Mouse (Mus musculus): ENCODE measurements around the gene Gtf2a2. TPM values are rescaled to one million over a fixed set of nuclear protein-coding genes. Genes with fewer than 3 reads are reported as not detected.
"Not testable (repeated sequence)": the region's sequence is repeated elsewhere in the genome, so short reads cannot be mapped to it uniquely, and the experiment has no call there.

The Gtf2a2 gene
- polyA plus RNA-seq, 1 experiment from 2014 or later, result 200 TPM

DNA sequence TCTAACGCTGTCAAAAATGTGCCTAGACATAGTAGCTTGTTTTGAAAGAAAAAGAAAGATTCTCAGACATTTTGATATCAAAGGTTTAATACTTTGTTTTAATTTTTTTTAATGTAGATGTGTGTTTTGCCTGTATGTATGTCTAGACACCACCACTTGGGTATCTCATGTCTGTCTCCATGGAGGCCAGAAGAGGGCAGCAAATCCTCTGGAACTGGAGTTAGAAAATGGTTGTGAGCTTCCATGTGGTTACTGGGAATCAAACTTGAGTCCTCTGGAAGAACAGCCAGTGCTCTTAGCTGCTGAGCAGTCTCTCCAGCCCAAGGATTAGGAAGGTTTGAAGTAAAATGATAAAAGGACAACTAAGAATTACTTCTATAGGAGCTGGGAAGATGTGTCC, 13.0 kb upstream of the Gtf2a2 start:
- Histone ChIP-seq H3K27ac (replicated peaks) (no peak overlapping the region), H3K27me3 (ENCODE audit: low read depth, poor library complexity, severe bottlenecking) (no peaks in the 10 kb centered on the region), H3K4me1 (no peaks in the 10 kb centered on the region), H3K9me3 (replicated peaks) (no peaks in the 10 kb centered on the region), H3K36me3 (peaks cover 98% of the 10 kb centered on the region), H3K4me3 (no peak overlapping the region)
- 85% methylated on average over 1 of the region's 1 CpGs for WGBS
- no peak for DNase-seq (ENCODE audit: low spot score)

DNA sequence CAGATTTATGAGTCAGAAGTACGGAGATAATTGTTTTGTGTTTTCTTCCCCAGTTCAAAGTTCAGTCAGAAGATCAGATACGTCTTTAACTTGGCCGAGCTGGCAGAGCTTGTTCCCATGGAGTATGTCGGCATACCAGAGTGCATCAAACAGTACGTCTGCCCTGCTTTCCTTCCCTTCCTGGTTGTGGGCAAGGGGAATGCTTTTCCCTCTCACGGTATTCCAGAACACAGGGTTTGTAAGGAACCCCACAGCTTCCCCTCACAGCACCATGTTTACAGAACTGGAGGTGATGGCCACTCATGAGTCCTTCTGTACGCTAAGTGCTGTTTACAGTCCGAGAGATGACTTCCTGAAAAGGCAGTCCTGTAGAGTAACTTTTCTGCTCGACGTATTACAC, 8.8 kb upstream of the Gtf2a2 start:
- H3K4me1 ChIP-seq, result no peaks in the 10 kb centered on the region
- no peaks in the 10 kb centered on the region for H3K9me3 ChIP-seq (replicated peaks)
- no peak overlapping the region for H3K4me3 ChIP-seq
- 93% methylated on average over 10 of the region's 10 CpGs for WGBS
- no peak for DNase-seq (ENCODE audit: low spot score)
- no peak overlapping the region for H3K27ac ChIP-seq (replicated peaks)
- no peaks in the 10 kb centered on the region for H3K27me3 ChIP-seq (ENCODE audit: low read depth, poor library complexity, severe bottlenecking)
- H3K36me3 ChIP-seq, result peaks cover 100% of the 10 kb centered on the region

DNA sequence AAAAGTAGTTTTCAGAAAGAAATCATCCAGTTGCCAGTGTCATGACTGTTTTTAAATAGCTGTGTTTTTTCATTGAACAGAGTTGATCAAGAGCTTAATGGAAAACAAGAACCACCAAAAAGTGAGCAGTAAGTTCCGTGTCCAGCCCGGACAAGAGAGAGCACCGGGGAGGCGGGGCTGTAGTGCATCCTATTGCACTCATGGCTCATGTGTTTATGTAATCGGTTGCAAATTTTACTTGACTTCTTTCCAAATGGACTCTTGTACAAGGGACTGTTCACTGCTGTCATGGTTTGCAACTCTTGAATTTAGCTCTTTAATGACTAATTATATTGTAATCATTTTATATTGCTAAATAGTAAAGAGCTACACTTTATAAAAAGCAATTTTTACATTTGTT, 5.4 kb upstream of the Gtf2a2 start:
- Histone ChIP-seq H3K36me3 (peaks cover 94% of the 10 kb centered on the region), H3K4me1 (peaks cover 2% of the 10 kb centered on the region; the same call in 1 of the 2 replicates), H3K4me3 (no peak overlapping the region), H3K9me3 (replicated peaks) (no peaks in the 10 kb centered on the region), H3K27me3 (ENCODE audit: low read depth, poor library complexity, severe bottlenecking) (no peaks in the 10 kb centered on the region), H3K27ac (replicated peaks) (no peak overlapping the region)
- no peak for DNase-seq (ENCODE audit: low spot score)
- 96% methylated on average over 5 of the region's 5 CpGs for WGBS

DNA sequence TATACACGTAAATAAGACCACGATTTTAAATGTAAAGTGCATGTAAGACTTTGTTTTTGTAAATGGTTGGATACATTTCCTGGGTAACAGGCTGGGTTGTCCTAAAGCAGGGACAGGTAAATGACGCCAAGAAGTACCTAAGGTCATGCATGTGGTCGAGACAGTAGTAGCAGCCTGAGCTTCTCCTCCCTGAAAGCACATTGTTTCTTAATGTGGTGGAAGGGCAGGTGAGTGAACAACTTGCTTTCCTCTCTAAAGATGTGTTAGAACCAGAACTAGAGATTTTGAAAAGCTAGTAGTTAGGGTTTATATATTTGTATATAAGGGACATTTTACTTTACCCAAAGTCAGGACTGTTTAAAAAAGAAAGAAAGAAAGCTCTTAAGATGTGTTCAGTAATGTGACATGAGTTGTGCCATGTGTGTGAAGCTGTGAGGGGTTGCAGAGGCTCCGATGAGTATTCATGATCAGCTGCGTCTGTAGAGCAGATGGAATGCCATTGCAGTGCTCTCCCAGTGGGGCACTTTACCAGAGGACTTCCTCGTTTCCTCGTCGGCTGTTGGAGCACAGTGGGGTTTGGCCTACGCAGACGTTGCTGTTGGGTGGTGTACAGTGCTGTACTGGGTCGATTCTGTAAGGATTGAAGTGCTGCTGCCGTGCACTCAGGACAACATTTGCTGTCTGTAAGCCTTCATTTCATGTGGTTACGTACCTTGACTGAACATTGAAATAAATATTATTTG, 4.7 kb upstream of the Gtf2a2 start:
- Histone ChIP-seq H3K27ac (replicated peaks) (no peak overlapping the region), H3K9me3 (replicated peaks) (no peaks in the 10 kb centered on the region), H3K4me1 (peaks cover 4% of the 10 kb centered on the region; the same call in 1 of the 2 replicates), H3K4me3 (no peak overlapping the region), H3K27me3 (ENCODE audit: low read depth, poor library complexity, severe bottlenecking) (no peaks in the 10 kb centered on the region), H3K36me3 (peaks cover 87% of the 10 kb centered on the region)
- DNase-seq (ENCODE audit: low spot score), result no peak
- 92% methylated on average over 14 of the region's 14 CpGs for WGBS

DNA sequence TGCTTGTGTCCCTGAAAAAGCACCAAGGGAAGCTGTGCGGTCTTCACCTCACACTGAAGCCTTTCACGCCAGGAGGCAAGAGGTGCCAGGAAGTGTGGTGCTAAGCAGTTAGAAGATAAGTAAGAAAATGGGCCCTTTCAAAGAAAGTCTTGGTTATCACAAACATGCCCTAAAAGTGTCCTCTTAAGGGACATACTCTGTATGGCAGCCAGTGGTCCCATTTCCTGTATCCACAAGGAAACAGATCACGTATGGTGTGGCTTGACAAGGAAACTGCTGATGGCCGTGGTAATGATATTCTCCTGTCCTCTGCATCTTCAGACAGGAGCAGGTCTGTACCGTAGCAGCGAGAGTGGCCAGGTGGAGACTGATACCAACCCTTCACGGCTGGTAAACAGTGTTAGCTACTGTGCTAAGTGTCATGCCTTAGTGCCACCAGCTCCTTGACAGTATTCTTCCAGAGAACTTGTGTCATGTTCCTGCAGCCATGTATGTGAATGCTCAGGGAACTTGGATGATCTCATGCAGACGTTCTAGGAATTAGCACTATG, 2.5 kb upstream of the Gtf2a2 start:
- Histone ChIP-seq H3K4me3 (no peak overlapping the region), H3K4me1 (peaks cover 21% of the 10 kb centered on the region), H3K9me3 (replicated peaks) (no peaks in the 10 kb centered on the region), H3K36me3 (peaks cover 66% of the 10 kb centered on the region), H3K27me3 (ENCODE audit: low read depth, poor library complexity, severe bottlenecking) (no peaks in the 10 kb centered on the region), H3K27ac (replicated peaks) (no peak overlapping the region)
- WGBS, result 89% methylated on average over 8 of the region's 8 CpGs
- DNase-seq (ENCODE audit: low spot score), result no peak

DNA sequence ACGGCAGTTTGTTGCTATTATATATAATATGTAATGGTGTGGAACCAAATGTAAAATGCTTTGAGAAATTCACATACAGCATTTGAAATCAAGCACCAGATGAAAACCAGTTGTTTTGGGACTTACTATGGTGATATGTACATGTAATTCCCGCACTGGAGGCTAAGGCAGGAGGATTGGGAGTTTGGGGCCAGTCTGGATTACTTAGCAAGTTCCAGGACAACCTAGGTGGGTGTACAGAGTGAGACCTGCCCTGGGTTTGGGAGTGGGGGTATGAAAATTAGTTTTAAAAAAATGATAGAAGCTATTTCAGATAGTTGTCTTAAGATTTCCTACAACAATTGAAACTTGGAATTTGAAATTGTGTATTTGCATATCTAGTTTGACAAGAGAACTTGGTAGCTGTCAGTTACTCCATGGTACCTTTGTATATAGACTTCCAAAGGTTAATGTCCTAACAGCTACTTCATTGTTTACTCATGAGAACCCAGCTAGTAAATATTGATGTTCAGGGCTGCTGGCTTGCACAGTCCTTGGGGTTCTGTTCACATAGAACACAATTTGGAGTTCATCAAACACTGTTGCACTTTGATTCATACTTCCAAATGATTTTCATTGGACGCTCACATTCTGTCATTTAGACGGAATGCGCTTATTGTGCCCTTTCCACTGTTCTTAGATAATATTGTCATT, 1.4 kb upstream of the Gtf2a2 start:
- no peak overlapping the region for H3K4me3 ChIP-seq
- 96% methylated on average over 5 of the region's 5 CpGs for WGBS
- no peaks in the 10 kb centered on the region for H3K9me3 ChIP-seq (replicated peaks)
- no peak for DNase-seq (ENCODE audit: low spot score)
- no peaks in the 10 kb centered on the region for H3K27me3 ChIP-seq (ENCODE audit: low read depth, poor library complexity, severe bottlenecking)
- H3K36me3 ChIP-seq, result peaks cover 63% of the 10 kb centered on the region
- H3K4me1 ChIP-seq, result peaks cover 21% of the 10 kb centered on the region
- H3K27ac ChIP-seq (replicated peaks), result no peak overlapping the region

DNA sequence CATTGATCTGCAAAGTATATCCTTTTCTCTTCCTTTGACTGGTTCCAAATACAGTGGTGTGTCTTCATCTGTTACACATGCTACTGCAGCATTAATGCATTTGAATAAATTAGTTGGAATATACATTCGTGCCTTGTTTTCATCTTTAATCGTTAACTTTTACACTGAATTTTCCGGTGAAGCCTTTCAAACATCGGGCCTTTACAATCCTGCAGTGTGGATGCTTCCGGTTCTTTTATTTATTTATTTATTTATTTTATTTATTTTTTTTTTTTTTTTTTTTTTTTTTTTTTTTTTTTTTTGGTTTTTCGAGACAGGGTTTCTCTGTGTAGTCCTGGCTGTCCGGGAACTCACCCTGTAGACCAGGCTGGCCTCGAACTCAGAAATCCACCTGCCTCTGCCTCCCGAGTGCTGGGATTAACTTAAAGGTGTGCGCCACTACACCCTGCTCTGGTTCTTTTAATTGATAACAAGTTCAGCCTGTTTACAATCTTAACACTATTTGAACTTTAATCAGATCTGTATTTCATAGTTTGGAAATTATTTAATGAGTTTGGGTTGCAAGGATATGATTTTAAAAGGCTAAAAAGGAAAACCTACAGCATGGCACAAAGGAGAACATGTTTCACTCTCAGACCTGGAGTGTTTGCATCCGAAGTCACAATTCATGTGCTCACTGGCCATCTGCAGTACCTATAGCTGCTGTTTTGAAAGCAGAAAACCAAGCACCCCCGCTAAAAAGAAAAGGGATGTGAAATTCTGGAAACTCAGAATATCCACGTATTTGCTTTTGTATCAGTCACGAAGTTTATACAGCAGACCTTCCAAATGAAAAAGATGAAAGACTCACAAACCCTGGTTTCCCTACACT, 578 bp upstream of the Gtf2a2 start:
- Histone ChIP-seq H3K4me3 (peak overlapping the region; percentile 93), H3K36me3 (peaks cover 62% of the 10 kb centered on the region), H3K9me3 (replicated peaks) (no peaks in the 10 kb centered on the region), H3K27me3 (ENCODE audit: low read depth, poor library complexity, severe bottlenecking) (no peaks in the 10 kb centered on the region), H3K4me1 (peaks cover 21% of the 10 kb centered on the region), H3K27ac (replicated peaks) (peak overlapping the region; percentile 98)
- no peak for DNase-seq (ENCODE audit: low spot score)
- WGBS, result 71% methylated on average over 14 of the region's 14 CpGs

DNA sequence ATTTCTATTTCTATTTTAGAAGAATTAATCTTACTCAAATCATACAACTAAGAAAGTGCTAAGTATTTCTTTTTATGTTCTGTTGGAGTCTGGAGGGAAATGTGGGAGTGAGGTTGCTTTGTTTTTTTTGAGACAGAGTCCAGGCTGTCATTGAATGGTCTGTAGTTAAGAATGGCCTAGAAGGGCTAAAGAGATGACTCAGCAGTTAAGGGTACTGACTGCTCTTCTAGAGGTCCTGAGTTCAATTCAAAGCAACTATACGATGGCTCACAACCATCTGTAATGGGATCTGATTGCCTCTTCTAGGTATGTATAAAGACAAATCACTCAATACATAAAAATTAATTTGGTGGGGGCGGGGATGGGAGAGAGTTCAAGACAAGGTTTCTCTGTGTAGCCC, 3.3 kb downstream of the Gtf2a2 start:
- 97% methylated on average over 2 of the region's 2 CpGs for WGBS
- no peak for DNase-seq (ENCODE audit: low spot score)
- H3K27ac ChIP-seq (replicated peaks), result no peak overlapping the region
- no peaks in the 10 kb centered on the region for H3K9me3 ChIP-seq (replicated peaks)
- H3K27me3 ChIP-seq (ENCODE audit: low read depth, poor library complexity, severe bottlenecking), result no peaks in the 10 kb centered on the region
- peaks cover 53% of the 10 kb centered on the region for H3K36me3 ChIP-seq
- no peak overlapping the region for H3K4me3 ChIP-seq
- peaks cover 21% of the 10 kb centered on the region for H3K4me1 ChIP-seq

DNA sequence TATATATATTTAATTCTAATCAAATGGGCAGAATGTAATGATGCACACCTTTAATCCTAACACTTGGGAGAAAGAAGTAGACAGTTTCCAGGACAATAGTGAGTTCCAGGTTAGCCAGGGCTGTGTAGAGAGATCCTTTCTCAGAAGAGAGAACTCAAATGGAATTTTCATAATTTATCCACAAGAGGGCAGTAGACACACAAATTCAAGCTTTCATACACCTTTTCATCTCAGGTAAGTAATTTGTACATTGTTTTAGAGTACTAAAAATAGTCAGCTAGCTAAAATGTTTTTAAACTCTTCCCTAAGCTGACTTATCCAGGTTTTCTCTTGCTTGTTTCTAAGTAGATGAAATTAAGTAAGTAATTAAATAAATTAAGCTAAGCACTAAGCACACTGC, 6.5 kb downstream of the Gtf2a2 start:
- H3K27ac ChIP-seq (replicated peaks), result no peak overlapping the region
- peaks cover 7% of the 10 kb centered on the region for H3K4me1 ChIP-seq
- H3K27me3 ChIP-seq (ENCODE audit: low read depth, poor library complexity, severe bottlenecking), result no peaks in the 10 kb centered on the region
- H3K36me3 ChIP-seq, result peaks cover 68% of the 10 kb centered on the region
- no peak for DNase-seq (ENCODE audit: low spot score)
- H3K9me3 ChIP-seq (replicated peaks), result no peaks in the 10 kb centered on the region
- H3K4me3 ChIP-seq, result no peak overlapping the region

DNA sequence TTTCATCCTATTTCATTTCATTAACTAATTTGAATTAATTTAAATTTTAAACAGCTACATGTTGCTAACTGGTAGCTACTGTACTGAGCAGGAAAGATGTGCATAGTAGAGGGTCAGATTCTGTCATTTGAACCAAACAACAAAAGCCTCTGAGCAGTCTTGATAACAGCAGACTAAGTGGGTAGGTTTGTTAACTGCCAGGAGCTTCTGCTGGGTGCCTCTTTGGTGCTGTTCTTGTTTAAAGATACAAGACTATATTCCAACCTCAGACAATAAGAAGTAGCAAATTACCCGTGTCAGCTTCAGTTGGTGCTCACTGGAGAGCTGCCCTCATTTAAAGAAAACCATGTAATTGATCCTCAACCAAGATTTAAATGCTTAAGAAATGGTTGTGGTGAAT, 9.3 kb downstream of the Gtf2a2 start:
- DNase-seq (ENCODE audit: low spot score), result no peak
- Histone ChIP-seq H3K4me3 (no peak overlapping the region), H3K36me3 (peaks cover 54% of the 10 kb centered on the region), H3K9me3 (replicated peaks) (no peaks in the 10 kb centered on the region), H3K4me1 (no peaks in the 10 kb centered on the region), H3K27ac (replicated peaks) (no peak overlapping the region), H3K27me3 (ENCODE audit: low read depth, poor library complexity, severe bottlenecking) (no peaks in the 10 kb centered on the region)
- 77% methylated on average over 1 of the region's 1 CpGs for WGBS

DNA sequence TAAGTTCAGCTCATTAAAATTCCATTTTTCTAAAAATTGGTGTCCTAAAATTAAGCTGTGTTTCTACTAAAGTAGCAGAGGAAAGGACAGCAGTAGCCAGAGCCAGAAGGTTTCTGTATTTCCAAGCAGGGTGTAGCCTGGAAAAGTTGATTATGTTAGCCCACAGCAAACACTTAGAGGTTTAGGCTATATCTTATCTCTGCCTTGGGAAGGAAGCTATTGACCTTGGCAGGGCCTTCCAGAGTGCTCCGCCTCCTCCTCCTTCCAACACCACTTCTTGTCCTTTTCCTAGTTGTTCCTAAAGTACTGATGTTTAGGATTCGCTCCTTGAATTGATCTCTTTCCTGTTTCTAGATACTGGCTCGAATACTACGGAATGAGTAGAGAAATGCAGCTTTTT, 9.7 kb downstream of the Gtf2a2 start:
- H3K4me1 ChIP-seq, result no peaks in the 10 kb centered on the region
- H3K27me3 ChIP-seq (ENCODE audit: low read depth, poor library complexity, severe bottlenecking), result no peaks in the 10 kb centered on the region
- no peak overlapping the region for H3K27ac ChIP-seq (replicated peaks)
- H3K9me3 ChIP-seq (replicated peaks), result no peaks in the 10 kb centered on the region
- peaks cover 49% of the 10 kb centered on the region for H3K36me3 ChIP-seq
- no peak for DNase-seq (ENCODE audit: low spot score)
- 94% methylated on average over 4 of the region's 4 CpGs for WGBS
- no peak overlapping the region for H3K4me3 ChIP-seq

DNA sequence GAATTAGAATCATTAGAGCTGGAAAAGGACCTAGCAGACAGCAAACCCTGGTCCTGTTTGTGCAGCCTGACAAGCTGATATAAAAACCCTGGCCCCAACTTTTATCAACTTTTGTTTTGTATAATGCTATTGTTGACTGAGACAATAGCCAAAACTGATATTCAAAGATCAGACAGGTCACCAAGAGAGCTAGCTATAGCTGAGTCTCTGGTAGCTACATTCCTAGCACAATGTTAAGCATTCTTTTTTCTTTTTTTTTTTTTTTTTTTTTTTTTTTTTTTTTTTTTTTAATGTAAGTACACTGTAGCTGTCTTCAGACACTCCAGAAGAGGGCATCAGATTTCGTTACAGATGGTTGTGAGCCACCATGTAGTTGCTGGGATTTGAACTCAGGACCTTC, 11.3 kb downstream of the Gtf2a2 start:
- not testable (repeated sequence) for H3K27ac ChIP-seq (replicated peaks); H3K9me3 ChIP-seq (replicated peaks); H3K4me1 ChIP-seq; H3K4me3 ChIP-seq; H3K27me3 ChIP-seq (ENCODE audit: low read depth, poor library complexity, severe bottlenecking); DNase-seq (ENCODE audit: low spot score)
- WGBS, result 80% methylated on average over 1 of the region's 1 CpGs
- peaks cover 40% of the 10 kb centered on the region for H3K36me3 ChIP-seq
